Mouse (Mus musculus): ENCODE data around the gene Wnt3a. TPM values are rescaled to one million over a fixed set of nuclear protein-coding genes. Genes with fewer than 3 reads are reported as not detected.

Wnt3a gene
- total and polyA plus RNA-seq, 3 experiments, result not detected

DNA sequence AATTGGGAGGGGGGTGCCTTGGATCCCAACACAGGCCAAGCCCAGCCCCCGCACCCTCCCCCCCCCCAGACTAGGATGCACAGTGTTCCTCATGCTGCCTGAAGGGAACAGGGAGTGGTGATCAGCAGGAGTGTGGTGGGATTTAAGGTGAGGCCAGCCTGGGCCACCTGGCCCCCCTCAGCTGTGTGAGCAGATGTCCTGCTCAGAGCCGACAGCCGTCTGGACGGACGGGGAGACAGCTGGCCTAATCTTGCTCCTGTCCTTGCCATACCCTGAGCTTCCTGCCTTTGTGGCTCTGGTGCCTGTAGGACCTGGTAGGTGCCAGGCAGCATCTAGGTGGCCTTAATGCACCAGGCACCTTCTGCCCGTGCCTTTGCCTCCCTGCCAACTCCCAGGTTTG is 21.5 kb upstream of the Wnt3a start:
- no peaks in the 10 kb centered on the region for H3K79me2 ChIP-seq (ENCODE audit: control insufficient read depth, insufficient read depth, low read length, poor library complexity)
- DNase-seq (ENCODE audit: low read depth, low spot score), result no peak
- TF ChIP-seq GABPA (IDR thresholded peaks at IDR 0.05; ENCODE audit: low read depth, low read length) (no peak), E2F4 (IDR thresholded peaks at IDR 0.05; ENCODE audit: borderline replicate concordance, low read depth, low read length) (no peak), TCF12 (IDR thresholded peaks at IDR 0.05; ENCODE audit: low read depth, low read length) (no peak), MXI1 (IDR thresholded peaks at IDR 0.05; ENCODE audit: low read depth, low read length) (no peak), POLR2AphosphoS2 (IDR thresholded peaks at IDR 0.05; ENCODE audit: low read length) (no peak), MAX (IDR thresholded peaks at IDR 0.05; ENCODE audit: low read length) (no peak), MAZ (IDR thresholded peaks at IDR 0.05; ENCODE audit: low read depth, low read length) (no peak), NRF1 (IDR thresholded peaks at IDR 0.05; ENCODE audit: insufficient read depth, low read depth, low read length, poor library complexity, severe bottlenecking) (no peak), USF1 (IDR thresholded peaks at IDR 0.05; ENCODE audit: low read depth, low read length) (no peak), TAL1 (IDR thresholded peaks at IDR 0.05; ENCODE audit: low read length) (no peak), MEF2A (IDR thresholded peaks at IDR 0.05; ENCODE audit: extremely low read depth, insufficient replicate concordance, low read depth, low read length, poor library complexity, severe bottlenecking) (no peak)

GRCm38 (mm10) chr11:59309976-59310375 is 19.4 kb upstream of the Wnt3a start:
- DNase-seq (ENCODE audit: low read depth, low spot score), result no peak
- H3K9me3 ChIP-seq (replicated peaks; ENCODE audit: insufficient read depth, low read length), result no peaks in the 10 kb centered on the region
- H3K4me3 ChIP-seq (ENCODE audit: control insufficient read depth in 1 of 2, insufficient read depth in 1 of 2, low read depth in 2 of 2, low read length in 2 of 2), result no peak overlapping the region
- no peaks in the 10 kb centered on the region for H3K36me3 ChIP-seq (ENCODE audit: control insufficient read depth in 1 of 2, insufficient read depth in 2 of 2, low read length in 2 of 2)
- TF ChIP-seq POLR2AphosphoS2 (IDR thresholded peaks at IDR 0.05; ENCODE audit: low read length), result no peak
- TF ChIP-seq MYB (IDR thresholded peaks at IDR 0.05; ENCODE audit: low read depth, low read length), result no peak
- no peaks in the 10 kb centered on the region for H3K79me2 ChIP-seq (ENCODE audit: control insufficient read depth, insufficient read depth, low read length, poor library complexity)
- H3K27ac ChIP-seq (ENCODE audit: control insufficient read depth, low read depth, low read length), result no peak overlapping the region
- H3K27me3 ChIP-seq (ENCODE audit: control insufficient read depth in 1 of 2, insufficient read depth in 2 of 2, low read length in 2 of 2), result peaks cover 23 to 24% of the 10 kb centered on the region in 2 experiments
- no peak overlapping the region for H3K9ac ChIP-seq (ENCODE audit: control insufficient read depth, low read depth, low read length, poor library complexity, severe bottlenecking)
- no peaks in the 10 kb centered on the region for H3K4me1 ChIP-seq (ENCODE audit: control insufficient read depth in 1 of 2, insufficient read depth in 2 of 2, low read length in 2 of 2)

More for the DNA sequence above, 21.5 kb upstream of the Wnt3a start:
- no peak overlapping the region for H3K9ac ChIP-seq (ENCODE audit: control insufficient read depth, low read depth, low read length, poor library complexity, severe bottlenecking)
- no peak overlapping the region for H3K27ac ChIP-seq (ENCODE audit: control insufficient read depth, low read depth, low read length)
- H3K9me3 ChIP-seq (replicated peaks; ENCODE audit: insufficient read depth, low read length), result no peaks in the 10 kb centered on the region
- no peaks in the 10 kb centered on the region for H3K36me3 ChIP-seq (ENCODE audit: control insufficient read depth in 1 of 2, insufficient read depth in 2 of 2, low read length in 2 of 2)
- peaks cover 27 to 42% of the 10 kb centered on the region in 2 experiments for H3K27me3 ChIP-seq (ENCODE audit: control insufficient read depth in 1 of 2, insufficient read depth in 2 of 2, low read length in 2 of 2)
- no peak overlapping the region for H3K4me3 ChIP-seq (ENCODE audit: control insufficient read depth in 1 of 2, insufficient read depth in 1 of 2, low read depth in 2 of 2, low read length in 2 of 2)
- no peaks in the 10 kb centered on the region for H3K4me1 ChIP-seq (ENCODE audit: control insufficient read depth in 1 of 2, insufficient read depth in 2 of 2, low read length in 2 of 2)

GRCm38 (mm10) chr11:59309106-59309805 is 18.7 kb upstream of the Wnt3a start:
- no peak overlapping the region for H3K9ac ChIP-seq (ENCODE audit: control insufficient read depth, low read depth, low read length, poor library complexity, severe bottlenecking)
- H3K9me3 ChIP-seq (replicated peaks; ENCODE audit: insufficient read depth, low read length), result no peaks in the 10 kb centered on the region
- no peaks in the 10 kb centered on the region for H3K79me2 ChIP-seq (ENCODE audit: control insufficient read depth, insufficient read depth, low read length, poor library complexity)
- no peak for DNase-seq (ENCODE audit: low read depth, low spot score)
- H3K27me3 ChIP-seq (ENCODE audit: control insufficient read depth in 1 of 2, insufficient read depth in 2 of 2, low read length in 2 of 2), result peaks cover 23 to 24% of the 10 kb centered on the region in 2 experiments
- no peaks in the 10 kb centered on the region for H3K4me1 ChIP-seq (ENCODE audit: control insufficient read depth in 1 of 2, insufficient read depth in 2 of 2, low read length in 2 of 2)
- H3K27ac ChIP-seq (ENCODE audit: control insufficient read depth, low read depth, low read length), result no peak overlapping the region
- TF ChIP-seq USF1 (IDR thresholded peaks at IDR 0.05; ENCODE audit: low read depth, low read length), result peak; percentile 19; the same call in 1 of the 2 replicates
- TF ChIP-seq HCFC1 (IDR thresholded peaks at IDR 0.05; ENCODE audit: low read depth, low read length), result no peak
- no peaks in the 10 kb centered on the region for H3K36me3 ChIP-seq (ENCODE audit: control insufficient read depth in 1 of 2, insufficient read depth in 2 of 2, low read length in 2 of 2)
- no peak overlapping the region for H3K4me3 ChIP-seq (ENCODE audit: control insufficient read depth in 1 of 2, insufficient read depth in 1 of 2, low read depth in 2 of 2, low read length in 2 of 2)

Measured in MEL (cell line).